Mouse (Mus musculus): ENCODE results near the gene Srp68.
"Not testable (repeated sequence)": the region's sequence is repeated elsewhere in the genome, so short reads cannot be mapped to it uniquely, and the experiment has no call there.

The Srp68 gene

DNA sequence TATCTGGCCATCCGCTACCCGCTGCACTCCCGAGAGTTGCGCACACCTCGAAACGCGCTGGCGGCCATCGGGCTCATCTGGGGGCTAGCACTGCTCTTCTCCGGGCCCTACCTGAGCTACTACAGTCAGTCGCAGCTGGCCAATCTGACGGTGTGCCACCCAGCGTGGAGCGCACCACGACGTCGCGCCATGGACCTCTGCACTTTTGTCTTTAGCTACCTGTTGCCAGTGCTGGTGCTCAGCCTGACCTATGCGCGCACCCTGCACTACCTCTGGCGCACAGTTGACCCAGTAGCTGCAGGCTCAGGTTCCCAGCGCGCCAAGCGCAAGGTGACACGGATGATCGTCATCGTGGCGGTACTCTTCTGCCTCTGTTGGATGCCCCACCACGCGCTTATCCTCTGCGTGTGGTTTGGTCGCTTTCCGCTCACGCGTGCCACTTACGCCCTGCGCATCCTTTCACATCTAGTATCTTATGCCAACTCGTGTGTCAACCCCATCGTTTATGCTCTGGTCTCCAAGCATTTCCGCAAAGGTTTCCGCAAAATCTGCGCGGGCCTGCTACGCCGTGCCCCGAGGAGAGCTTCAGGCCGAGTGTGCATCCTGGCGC lies 9.0 kb upstream of the Srp68 start:
- no peak for DNase-seq

DNA sequence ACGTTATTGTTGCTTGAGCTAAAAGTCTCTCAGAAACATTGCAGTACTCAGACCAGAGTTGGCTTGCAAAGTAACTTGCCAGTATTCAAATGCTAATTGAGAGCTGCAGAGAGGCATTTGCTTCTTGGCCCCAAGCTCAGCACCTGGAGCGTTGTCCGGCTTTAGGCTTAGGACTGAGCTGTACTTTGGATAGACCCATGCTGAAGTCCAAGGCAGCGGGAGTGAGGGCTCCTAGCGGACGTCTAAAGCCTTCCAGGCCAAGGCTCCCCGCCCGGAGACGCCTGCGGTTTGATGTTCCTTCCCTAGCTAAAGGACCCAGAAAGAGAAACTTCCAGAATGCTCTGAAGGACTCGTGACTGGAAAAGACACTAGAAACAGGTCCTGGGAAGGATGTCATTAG lies 8.1 kb upstream of the Srp68 start:
- no peak for DNase-seq

DNA sequence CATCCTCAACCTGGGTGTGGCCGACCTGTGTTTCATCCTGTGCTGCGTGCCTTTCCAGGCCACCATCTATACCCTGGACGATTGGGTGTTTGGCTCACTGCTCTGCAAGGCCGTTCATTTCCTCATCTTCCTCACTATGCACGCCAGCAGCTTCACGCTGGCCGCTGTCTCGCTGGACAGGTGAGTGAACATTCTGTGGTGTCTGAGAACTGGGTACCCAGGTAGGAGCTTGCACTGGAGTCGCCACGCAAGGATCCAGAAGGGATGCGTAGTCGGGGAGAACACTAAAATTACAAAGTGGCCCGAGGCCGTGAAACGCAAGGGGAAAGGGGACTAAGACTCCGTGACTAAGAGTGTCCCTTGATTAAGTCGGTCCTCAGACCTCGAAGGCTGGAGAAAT lies 7.7 kb upstream of the Srp68 start:
- no peak for DNase-seq

DNA sequence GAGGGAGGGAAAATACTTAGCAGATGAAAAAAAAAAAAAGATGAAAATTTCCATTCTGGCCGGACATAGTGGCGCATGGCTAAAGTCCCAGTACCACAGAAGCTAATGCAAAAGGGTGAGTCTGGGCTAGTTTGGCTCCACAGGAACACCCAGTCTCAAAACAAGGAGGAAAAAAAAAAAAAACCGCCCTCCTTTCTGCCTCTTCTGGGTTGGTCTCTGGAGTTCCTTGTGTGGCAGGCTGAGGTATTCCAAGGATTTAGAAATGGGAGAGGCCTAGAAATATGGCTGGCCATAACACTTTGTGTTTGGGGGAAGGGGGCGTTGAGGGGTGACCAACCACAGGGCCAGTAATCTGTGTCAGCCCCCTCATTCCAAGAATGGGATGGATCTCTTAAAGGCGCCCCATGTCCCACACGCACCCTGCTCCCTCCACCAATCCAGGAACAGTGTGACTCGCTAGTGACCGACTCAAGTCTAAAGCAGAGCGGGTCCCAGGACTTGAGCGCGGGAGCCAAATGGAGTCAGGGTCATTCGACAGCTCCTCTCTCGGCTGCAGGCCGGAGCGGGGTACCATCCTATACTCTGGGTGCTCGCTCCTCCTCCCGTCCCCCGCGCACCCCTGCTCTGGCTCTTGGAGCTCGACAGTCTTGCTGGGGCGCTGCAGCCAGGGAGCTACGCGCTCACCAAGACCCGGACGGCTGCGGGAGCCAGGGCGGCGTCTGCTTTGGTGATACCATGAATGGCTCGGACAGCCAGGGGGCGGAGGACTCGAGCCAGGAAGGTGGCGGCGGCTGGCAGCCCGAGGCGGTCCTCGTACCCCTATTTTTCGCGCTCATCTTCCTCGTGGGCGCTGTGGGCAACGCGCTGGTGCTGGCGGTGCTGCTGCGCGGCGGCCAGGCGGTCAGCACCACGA lies 7.0 kb upstream of the Srp68 start, which contains the start of gene Galr2:
Galr2 (plus strand) TSS at position 189 of the 913 bp plus-strand sequence.
- no peak for DNase-seq

DNA sequence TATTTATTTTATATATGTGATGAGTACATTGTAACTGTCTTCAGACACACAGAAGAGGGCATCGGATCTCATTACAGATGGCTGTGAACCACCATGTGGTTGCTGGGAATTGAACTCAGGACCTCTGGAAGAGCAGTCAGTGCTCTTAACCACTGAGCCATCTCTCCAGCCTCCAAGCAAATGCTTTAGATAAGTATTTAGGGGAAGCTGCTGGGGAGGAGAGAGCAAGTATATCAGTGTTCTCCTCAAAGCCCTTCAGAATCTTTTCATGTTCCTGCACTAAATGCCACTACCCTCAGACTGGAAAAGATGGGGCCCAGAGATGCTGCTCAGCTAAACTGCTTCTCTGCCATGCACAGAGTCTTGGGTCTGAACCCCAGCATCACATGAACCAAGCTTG lies 3.2 kb upstream of the Srp68 start:
- not testable (repeated sequence) for DNase-seq

DNA sequence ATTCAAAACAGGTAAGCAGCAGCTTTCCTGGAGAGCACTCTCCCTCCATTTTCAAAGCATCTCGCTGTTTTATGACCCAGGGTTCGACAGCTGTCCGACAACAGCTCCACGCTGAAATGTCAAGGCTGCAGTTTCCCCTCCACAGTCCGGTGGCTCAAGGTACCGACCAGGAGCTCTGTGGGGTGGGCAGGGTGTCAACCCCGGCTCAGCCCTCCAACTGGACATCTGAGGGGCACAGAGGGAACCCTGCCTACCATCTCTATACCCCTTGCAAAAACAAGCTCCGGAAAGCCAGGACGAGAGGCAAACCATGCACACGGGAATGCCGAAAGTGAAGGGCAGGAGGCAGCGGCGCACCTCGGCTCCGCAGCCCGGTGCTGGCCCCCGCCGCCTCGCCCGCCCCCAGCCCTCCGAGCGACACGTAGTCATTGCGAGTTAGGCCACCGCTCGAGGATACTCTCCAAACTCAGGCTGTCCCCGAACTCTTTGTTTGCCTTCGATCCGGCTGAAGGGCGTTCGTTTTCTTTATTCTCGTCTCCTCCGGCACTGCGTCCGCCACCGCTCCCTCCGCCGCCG lies 460 bp downstream of the Srp68 start:
- no peak for DNase-seq

DNA sequence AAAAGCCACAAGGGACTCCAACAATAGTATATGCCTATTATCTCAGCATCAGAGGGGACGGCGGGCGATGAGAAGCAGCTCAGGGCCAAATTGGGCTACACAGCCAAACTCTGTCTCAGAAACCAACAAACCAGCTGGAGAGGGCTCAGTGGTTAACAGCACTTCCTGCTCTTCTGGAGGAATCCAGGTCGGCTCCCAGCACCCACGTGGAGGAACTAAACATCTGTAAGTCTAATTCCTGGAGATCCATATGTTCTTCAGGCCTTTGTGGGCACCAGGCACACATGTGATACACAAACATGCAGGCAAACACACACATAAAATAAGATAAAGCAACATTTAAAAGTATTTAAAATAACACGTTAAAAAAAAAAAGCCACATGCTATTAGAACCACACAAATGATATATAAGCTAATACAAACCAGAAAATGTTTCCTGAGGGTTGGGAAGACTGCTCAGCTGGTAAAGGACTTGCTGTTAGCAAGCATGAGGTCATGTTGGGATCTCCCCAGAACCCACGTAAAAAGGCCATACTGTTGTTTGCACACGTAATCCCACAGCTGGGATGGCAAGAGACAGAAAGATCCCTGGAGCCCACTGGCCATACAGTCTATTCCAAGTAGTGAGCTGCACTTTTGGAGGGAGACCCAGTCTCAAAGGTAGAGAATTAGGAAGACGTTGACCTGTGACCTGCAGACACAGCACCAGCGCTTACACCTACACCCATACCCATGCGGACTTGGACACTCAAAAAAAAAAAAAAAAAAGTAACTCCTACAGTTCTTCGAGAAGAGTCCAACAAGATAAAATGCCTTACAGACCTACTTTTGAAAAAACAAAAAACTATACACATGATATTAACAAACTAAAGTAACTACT lies 1.2 kb downstream of the Srp68 start:
- no peak for DNase-seq

DNA sequence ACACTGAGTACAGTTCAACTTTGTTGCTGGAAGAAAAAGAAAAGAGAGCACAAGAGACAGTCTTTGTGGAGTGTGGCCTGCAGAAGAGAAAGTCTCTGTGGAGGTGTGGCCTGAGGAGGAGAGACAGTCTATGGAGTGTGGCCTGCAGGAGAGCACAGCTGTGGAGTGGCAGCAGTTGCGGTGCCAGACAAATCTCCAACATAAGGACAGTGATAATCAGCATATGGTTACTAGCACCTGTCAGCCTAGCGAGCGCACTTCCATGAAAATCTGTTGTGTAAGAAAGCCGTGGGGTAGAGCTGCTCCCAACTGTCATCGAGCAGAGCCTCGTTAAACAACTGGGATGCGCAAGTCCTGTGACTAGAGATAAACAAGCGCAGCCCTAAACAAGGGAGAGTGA lies 4.5 kb downstream of the Srp68 start:
- DNase-seq, result no peak

DNA sequence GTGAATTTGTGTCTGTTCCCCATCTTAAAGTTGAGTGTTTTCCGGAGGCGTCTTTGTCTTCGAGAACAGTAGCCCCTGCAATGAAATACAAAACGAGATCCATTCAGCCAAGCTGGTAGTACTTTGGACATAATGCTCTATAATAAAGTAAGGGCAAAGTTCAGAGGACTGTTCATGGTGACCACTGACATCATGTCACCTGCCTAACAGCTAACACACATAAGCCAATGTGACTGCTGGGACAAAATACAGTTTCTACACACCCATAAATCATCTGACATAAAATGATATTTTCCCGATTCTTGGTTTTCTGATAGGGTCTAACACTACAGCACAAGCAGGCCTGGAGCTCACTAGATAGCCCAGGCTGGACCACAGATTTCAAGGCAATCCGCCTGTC lies 5.7 kb downstream of the Srp68 start:
- no peak for DNase-seq

DNA sequence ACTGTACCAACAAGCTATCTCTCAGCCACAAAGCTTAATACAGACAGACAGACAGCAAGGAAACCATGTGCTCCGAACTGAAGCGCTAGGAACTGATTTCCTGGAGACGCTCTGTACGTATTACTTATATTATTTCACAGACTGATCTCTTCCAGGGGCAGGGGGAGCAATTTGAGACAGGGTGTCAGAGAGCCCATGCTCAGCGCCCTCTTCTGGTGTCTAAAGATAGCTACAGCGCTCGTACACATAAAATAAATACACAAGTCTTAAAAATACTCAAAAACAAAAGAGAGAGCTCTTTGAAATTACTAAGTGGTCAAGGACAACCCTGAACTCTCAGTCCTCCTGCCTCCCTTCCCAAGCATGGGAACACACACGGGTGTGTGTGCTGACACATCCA lies 6.4 kb downstream of the Srp68 start:
- DNase-seq, result no peak

DNA sequence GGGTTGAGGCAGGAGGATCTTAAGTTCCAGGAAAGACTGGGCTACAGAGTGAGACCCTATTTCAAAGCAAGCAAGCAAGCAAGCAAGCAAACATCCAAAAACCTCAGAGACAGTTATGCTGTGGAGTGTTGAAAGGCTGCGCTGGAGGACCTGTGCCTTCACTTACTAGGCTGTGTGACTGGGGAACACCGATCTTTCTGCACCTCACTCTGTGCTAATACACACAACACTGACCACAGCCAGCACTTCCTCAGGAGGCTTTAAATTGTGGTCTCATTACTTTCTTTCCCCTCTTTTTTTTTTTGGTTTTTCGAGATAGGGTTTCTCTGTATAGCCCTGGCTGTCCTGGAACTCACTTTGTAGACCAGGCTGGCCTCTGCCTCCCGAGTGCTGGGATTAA lies 8.2 kb downstream of the Srp68 start:
- no peak for DNase-seq

DNA sequence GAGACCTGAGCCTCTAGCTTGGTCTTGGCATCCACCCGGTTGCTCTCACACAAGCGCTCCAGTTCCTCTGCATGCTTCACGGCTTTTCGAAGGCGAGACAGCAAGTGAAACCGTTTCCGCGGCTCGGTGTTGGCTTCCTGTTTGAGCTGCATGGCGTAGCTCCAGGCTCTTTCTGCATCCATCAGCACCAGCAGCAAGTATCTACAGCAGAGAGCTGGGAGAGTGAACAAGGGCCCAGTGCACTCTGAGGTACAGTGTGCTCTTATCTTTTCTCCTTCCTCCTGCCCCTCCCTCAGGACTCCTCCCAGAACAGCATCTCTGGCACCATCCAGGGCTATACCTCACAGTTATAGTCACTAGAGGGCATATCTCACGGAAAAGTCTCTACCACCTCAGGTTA lies 8.7 kb downstream of the Srp68 start:
- DNase-seq, result no peak

DNA sequence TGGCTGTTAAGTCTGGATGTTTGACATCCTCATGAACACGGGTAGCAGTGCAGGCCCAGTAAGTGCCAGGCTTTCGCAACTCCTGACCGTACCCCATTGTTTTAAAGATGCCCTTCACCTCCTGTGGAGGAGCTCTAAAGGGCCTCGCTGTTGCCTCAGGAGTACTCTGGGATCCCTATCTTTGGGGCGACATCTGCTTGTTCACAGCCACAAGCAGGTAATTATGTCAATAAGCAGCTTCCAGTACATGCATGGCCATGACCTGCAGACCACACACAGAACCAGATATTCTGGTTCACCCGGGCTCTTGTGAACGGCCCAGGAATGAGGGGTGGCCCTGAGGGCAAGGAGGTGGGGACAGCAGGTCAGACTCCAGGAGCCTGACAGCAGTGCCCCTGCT lies 13.8 kb downstream of the Srp68 start:
- DNase-seq, result no peak

DNA sequence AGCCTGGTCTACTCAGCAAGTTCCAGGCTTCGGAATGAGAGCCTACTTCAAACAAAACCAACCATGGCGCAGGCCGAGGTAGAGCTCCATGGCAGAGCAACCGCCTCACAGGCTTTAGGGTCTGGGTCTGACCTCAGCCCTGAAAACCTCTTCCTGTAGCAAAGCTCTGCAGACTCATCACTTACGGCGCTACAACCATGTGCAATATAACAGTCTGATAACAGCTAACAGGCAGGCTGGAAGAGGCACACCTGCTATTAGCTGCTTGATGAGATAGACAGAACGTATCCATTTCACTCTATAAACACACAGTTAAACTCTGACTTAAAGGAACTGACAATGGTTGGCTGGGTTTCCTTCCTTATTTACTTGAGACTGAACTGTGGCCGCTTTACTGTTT lies 14.6 kb downstream of the Srp68 start:
- DNase-seq, result no peak

DNA sequence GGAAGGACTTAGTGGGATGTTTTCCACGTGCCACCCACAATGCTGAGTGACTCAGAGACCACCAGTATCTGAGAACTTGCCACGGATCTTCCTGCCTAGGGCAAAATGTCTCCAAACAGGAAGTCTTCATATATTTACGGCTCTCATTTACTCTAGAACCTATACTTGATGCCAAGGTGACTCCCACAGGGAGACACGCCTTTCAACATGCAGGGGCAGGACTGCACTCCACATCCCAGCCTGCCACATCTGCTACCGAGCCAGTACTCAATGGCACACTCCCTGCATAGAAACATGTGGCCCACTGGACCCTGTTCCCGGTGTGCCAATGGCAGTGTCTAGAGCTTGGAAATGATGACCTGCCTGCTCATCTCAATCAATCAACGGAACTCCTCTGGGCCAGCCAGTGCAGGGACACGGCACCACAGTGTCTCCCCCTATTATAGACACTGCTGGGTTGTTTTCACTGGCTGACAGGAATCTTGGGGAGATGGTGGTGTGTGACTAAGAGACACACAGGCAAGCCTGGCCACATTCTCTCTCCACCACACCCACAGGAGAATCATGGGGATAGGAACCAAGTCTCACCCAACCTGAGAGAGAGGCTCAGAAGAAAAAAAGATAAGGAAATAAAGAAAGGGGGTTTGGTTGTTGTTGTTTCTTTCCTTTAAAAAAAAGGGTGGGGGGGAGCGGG lies 17.9 kb downstream of the Srp68 start:
- no peak for DNase-seq

DNA sequence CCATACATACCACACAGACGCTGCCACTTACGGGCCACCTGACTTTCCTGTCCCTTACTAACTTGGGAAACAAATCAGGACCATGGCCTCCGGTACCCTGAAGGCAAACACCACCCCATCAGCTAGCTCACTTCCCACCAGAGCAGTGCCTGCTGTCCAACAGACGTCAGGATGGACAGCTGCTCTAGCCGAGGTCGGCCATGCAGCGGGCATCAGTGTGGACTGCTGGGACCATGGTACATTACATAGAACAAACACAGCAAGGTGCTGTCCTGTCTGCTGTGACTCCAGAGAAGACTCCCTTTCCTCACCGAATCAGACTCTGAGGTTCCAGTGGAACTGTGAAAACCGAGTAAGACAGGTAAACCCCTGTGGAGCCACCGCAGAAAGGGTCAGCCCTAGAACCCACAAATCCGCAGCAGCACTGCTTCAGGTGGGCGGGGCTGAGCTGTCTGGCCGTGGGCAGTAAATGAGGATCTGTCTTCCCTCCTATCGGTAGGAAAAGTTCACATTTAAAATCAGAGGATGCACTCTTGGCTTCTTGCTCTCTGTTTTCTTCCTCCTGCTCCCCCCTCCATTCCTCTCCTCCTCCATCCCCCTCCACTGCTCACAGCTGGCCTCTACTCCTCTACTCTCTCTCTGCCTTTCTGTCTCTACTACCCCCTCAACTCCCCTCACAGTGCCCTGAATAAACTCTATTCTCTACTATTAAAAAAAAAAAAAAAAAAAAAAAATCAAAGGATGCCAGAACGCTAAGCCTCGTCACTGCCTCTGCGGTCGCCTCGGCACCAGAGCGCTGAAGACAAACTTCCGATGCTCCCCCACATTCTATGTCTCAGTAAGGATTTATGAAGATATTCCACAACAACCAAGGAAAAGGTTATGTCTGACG lies 18.7 kb downstream of the Srp68 start:
- no peak for DNase-seq

DNA sequence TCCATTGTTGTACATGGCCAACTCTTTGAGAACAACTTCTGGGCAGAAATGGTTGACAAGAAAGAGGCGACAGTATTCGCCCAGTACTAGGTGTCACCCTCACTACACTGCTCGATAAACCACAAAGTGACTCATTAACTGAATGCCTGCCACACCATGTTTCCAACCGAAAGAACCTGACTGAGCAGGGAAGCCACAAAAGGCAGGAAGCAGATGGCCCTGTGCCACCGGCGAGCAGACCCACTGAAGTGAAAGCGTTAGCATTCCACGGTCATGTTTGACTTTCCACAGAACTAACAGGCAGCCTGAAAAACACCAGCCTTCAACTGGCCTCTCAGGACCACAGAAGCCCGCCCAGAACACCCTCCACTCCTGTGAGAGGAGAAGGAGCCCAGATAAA lies 19.4 kb downstream of the Srp68 start:
- DNase-seq, result no peak

DNA sequence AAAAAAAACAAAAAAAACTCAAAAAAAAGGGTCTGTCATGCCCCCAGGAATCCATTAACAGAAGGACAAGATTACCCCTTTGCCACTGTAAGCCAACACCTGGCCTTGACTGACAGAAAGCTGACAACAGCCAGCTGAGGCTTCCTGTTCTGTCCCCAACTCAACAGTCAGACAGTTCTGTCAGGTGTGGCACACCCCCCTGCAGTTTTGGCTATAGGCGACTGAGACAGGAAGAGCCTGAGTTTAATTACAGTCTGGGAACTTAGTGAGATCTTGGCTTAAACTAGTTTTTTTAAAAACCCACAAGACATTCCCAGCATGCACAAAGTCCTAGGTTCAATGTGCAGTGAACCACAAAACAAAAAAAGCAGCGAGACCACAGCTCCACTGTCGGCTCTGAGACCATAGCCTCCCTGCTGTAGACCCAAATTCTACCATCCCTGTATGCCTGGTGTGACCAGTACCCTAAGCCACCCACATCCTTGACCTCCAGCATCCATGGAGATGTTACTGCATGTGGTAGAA lies 20.9 kb downstream of the Srp68 start:
- no peak for DNase-seq

DNA sequence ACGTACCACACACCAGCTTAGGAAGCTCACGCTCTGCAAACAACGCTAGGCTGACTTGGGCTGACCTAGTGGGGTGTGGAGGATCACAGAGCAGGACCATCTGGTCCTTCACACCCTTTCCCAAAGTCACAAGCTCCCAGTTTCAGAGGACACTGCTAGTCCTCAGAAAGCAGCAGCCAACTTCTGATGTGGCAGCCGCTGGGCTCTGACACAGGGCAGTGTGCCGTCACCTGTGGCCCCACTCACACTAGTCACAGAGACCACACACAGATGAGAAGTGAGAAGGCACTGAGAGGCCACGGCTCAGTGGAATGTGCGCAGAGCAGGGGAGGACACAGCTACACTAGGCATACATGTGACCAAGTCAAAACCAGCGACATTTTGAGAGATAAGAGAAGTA lies 23.1 kb downstream of the Srp68 start:
- no peak for DNase-seq

DNA sequence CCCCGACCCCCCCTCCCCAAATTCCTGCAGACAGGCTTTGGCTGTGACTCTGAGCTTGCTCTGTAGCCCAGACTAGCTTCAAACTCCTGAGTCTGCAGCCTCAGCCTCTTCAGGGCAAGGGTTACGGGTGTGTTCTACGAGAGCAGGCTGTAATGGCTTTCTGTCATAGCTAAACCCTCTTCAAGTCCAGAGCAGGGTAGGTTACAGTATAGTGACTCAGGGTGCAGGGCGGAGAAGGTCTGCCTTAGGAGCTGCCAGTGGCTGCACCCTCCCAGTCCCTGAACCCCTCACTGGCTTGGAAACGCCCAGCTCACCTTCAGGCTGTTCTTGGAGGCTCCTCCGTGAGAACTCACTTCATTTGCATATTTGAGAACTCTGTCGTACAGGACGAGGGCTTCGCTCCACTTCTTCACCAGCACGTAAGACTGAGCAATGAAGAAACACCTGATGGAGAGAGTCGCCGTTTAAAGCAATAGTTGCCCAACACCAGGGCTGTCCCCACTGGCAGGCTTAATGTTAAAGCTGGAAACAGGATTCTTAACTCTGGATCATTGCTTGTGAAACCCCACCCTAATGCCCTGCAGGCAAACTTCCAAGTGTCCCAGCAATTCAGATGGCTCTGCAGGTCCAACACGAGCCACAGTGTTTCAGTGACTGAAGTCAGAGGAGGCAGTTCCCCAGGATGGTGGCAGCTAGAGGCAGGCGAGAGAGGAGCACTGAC lies 26.4 kb downstream of the Srp68 start:
- no peak for DNase-seq

All from cerebellum, postnatal 36 days (tissue).